In the genomic region with DNA sequence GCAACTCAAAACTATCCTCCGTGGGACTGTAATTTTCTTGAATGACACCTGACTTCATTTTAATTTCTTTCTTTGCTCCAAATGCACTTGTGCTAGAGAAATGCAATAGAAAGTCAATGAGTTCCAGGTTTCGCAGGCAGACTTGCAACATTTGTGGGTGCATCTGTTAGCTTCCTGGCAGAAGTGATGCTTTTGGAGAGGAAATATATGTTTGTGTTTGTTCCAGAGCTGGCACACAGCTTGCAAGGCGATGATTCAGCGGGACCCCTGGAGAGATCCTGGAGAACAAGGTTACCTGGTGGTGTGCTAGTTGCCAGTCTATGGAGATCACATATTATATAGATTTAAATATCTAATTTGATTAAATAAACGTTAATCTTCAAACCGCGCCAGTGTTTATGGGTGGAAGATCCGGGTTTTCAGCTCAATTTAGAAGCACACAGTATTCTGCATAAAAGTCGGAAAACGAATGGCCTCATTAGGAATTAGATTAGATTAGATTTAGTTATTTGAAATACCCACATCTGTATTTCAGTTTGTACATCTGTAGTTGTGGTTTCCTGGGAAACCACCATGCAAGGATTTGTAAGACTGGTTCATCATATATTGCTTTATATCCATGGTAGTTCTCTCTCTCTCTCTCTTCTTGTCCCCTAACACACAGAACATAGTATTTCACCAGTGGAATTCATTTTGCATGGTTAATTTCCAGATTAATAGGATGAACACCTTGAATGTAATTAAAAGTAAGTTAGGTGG, we compare ENCODE assay signal across 13 mouse cellular contexts. TPM values are rescaled to one million over a fixed set of nuclear protein-coding genes. Genes with fewer than 3 reads are reported as not detected.
A peak's percentile ranks its signal among the peaks of the same experiment; 100 is the strongest.
DNase-seq lines count a peak whose midpoint lies in the region; ATAC-seq and TF ChIP-seq lines count a peak whose summit lies in the region.
"Had no signal": no experiment of that assay in that cellular context is flagged by ENCODE, and none has a peak within 500 bp of the region (broad histone marks: within the 10 kb centered on the region; RNA-seq: fewer than 3 reads in every experiment).

No protein-coding gene starts in this region.

- TF ChIP-seq POLR2A in brain, embryonic 14.5 days (IDR thresholded peaks at IDR 0.05; ENCODE audit: borderline replicate concordance, extremely low read depth, insufficient read depth, insufficient read length, poor library complexity, severe bottlenecking), result no peak

- H3K36me3 ChIP-seq in hindbrain, embryonic 15.5 days, result no peaks in the 10 kb centered on the region
- H3K36me3 ChIP-seq in hindbrain, embryonic 14.5 days (replicated peaks; ENCODE audit: control insufficient read depth, insufficient read depth), result no peaks in the 10 kb centered on the region
- H3K36me3 ChIP-seq: embryonic facial prominence, embryonic 12.5 days; heart, embryonic 10.5 days had no signal

- no peak for DNase-seq in hindbrain, embryonic 14.5 days (ENCODE audit: low spot score)
- DNase-seq in brain, embryonic 14.5 days (ENCODE audit: low read depth), result peak; percentile 86
- peak; percentile 57 to 67 for DNase-seq in cerebellum, postnatal 10 days
- no peak for DNase-seq in thymus, postnatal 36 days
- no peak for DNase-seq in adrenal gland, postnatal 14 days
- DNase-seq: heart, postnatal 4 days; kidney, adult 8-10 months; lung, postnatal 36 days had no signal

- H3K9ac ChIP-seq in hindbrain, embryonic 15.5 days, result no peak overlapping the region
- H3K9ac ChIP-seq in hindbrain, embryonic 14.5 days, result no peak overlapping the region
- H3K9ac ChIP-seq: embryonic facial prominence, embryonic 12.5 days had no signal

- TF ChIP-seq CTCF in brain, embryonic 14.5 days (IDR thresholded peaks at IDR 0.05; ENCODE audit: borderline replicate concordance, extremely low read depth, insufficient read depth, insufficient read length), result no peak

- no peak for ATAC-seq in hindbrain, embryonic 15.5 days (ENCODE audit: low FRiP score, low read depth)
- no peak for ATAC-seq in hindbrain, embryonic 14.5 days (ENCODE audit: low FRiP score)
- 0 out of 2 replicates have a peak, but pooled peaks have one; percentile 37 for ATAC-seq in megakaryocyte, adult 5-6 weeks (ENCODE audit: poor library complexity, severe bottlenecking)
- no peak for ATAC-seq in erythroblast, adult 5-6 weeks (replicated peaks; ENCODE audit: low FRiP score, poor library complexity, severe bottlenecking)

- H3K27ac ChIP-seq in hindbrain, embryonic 15.5 days (replicated peaks), result no peak overlapping the region
- no peak overlapping the region for H3K27ac ChIP-seq in hindbrain, embryonic 14.5 days
- H3K27ac ChIP-seq: embryonic facial prominence, embryonic 12.5 days; heart, embryonic 10.5 days had no signal

- H3K27me3 ChIP-seq in hindbrain, embryonic 15.5 days, result no peaks in the 10 kb centered on the region
- no peaks in the 10 kb centered on the region for H3K27me3 ChIP-seq in hindbrain, embryonic 14.5 days (ENCODE audit: control insufficient read depth, insufficient read depth, low read length)
- H3K27me3 ChIP-seq: embryonic facial prominence, embryonic 12.5 days had no signal

- H3K4me3 ChIP-seq in hindbrain, embryonic 15.5 days, result no peak overlapping the region
- H3K4me3 ChIP-seq in hindbrain, embryonic 14.5 days (replicated peaks; ENCODE audit: low read length), result no peak overlapping the region
- H3K4me3 ChIP-seq: embryonic facial prominence, embryonic 12.5 days; heart, embryonic 10.5 days had no signal

- peak overlapping the region; percentile 20 for H3K4me2 ChIP-seq in hindbrain, embryonic 15.5 days
- no peak overlapping the region for H3K4me2 ChIP-seq in hindbrain, embryonic 14.5 days (replicated peaks)
- H3K4me2 ChIP-seq: embryonic facial prominence, embryonic 12.5 days had no signal

- WGBS in hindbrain, embryonic 15.5 days, result 56% methylated on average over 10 of the region's 10 CpGs
- WGBS in hindbrain, embryonic 14.5 days, result 63% methylated on average over 10 of the region's 10 CpGs

- no peaks in the 10 kb centered on the region for H3K9me3 ChIP-seq in hindbrain, embryonic 15.5 days
- H3K9me3 ChIP-seq in hindbrain, embryonic 14.5 days (ENCODE audit: control insufficient read depth, low read length), result no peaks in the 10 kb centered on the region
- H3K9me3 ChIP-seq: embryonic facial prominence, embryonic 12.5 days; heart, embryonic 10.5 days had no signal

- H3K4me1 ChIP-seq in hindbrain, embryonic 15.5 days (replicated peaks), result peaks cover 13% of the 10 kb centered on the region
- no peaks in the 10 kb centered on the region; the same call in 1 of the 2 replicates for H3K4me1 ChIP-seq in hindbrain, embryonic 14.5 days (replicated peaks; ENCODE audit: control insufficient read depth, insufficient read depth, low read length)
- H3K4me1 ChIP-seq: embryonic facial prominence, embryonic 12.5 days; heart, embryonic 10.5 days had no signal

RNA-seq across cellular contexts. Expression of a gene that starts 15.8 kb away (rescaled TPM):
- 22.8 and 32.2 TPM in 2 replicates for polyA plus RNA-seq in hindbrain, embryonic 15.5 days (2015; fragmentation: Nextera tagmentation; extraction: Ambion mirVana)
- 31.2 and 34.6 TPM in 2 replicates for polyA plus RNA-seq in hindbrain, embryonic 14.5 days (2014; fragmentation: Nextera tagmentation; extraction: Ambion mirVana)
- 12.4 and 16.2 TPM in 2 replicates for polyA plus RNA-seq in brain, embryonic 14.5 days (2012; rRNA removed)
- total RNA-seq in megakaryocyte, adult 5-6 weeks (2015), result 7.0 and 7.1 TPM in 2 replicates
- total RNA-seq in megakaryocyte, adult 5-6 weeks (2017), result 14.4 and 16.8 TPM in 2 replicates
- 8.3 and 8.9 TPM in 2 replicates for total RNA-seq in adrenal gland, postnatal 14 days (2021)
- 2.3 and 6.7 TPM in 2 replicates for total RNA-seq in erythroblast, adult 5-6 weeks (2015; ENCODE audit: low replicate concordance)
- 2.8 and 3.6 TPM in 2 replicates for total RNA-seq in erythroblast, adult 5-6 weeks (2017; ENCODE audit: low replicate concordance)

Comparison
In these comparisons a context has a peak if more than half of its experiments do, and no peak if none do; other contexts are left out.
1. DNase-seq: peak in brain, embryonic 14.5 days (single experiment) and cerebellum, postnatal 10 days (2 of 2); none in hindbrain, embryonic 14.5 days (single experiment), thymus, postnatal 36 days (0 of 2) and adrenal gland, postnatal 14 days (single experiment).